Mouse (Mus musculus): ENCODE measurements around the gene Gm20388. TPM values are rescaled to one million over a fixed set of nuclear protein-coding genes. Genes with fewer than 3 reads are reported as not detected.
A peak's percentile ranks its signal among the peaks of the same experiment; 100 is the strongest.

The Gm20388 gene
- polyA plus RNA-seq, 1 experiment from 2014 or later: not detected

GRCm38 (mm10) chr8:121575661-121576060, 1665.0 kb downstream of the Gm20388 start:
- H3K4me3 ChIP-seq: no peak overlapping the region
- no peak overlapping the region for H3K27ac ChIP-seq (replicated peaks)
- no peak for ATAC-seq (replicated peaks)
- H3K9ac ChIP-seq (replicated peaks): no peak overlapping the region
- H3K9me3 ChIP-seq: no peaks in the 10 kb centered on the region
- peaks cover 31% of the 10 kb centered on the region for H3K4me1 ChIP-seq
- WGBS: 88% methylated on average over 3 of the region's 3 CpGs
- H3K36me3 ChIP-seq: no peaks in the 10 kb centered on the region
- no peaks in the 10 kb centered on the region for H3K27me3 ChIP-seq
- no peak overlapping the region for H3K4me2 ChIP-seq (replicated peaks)

DNA sequence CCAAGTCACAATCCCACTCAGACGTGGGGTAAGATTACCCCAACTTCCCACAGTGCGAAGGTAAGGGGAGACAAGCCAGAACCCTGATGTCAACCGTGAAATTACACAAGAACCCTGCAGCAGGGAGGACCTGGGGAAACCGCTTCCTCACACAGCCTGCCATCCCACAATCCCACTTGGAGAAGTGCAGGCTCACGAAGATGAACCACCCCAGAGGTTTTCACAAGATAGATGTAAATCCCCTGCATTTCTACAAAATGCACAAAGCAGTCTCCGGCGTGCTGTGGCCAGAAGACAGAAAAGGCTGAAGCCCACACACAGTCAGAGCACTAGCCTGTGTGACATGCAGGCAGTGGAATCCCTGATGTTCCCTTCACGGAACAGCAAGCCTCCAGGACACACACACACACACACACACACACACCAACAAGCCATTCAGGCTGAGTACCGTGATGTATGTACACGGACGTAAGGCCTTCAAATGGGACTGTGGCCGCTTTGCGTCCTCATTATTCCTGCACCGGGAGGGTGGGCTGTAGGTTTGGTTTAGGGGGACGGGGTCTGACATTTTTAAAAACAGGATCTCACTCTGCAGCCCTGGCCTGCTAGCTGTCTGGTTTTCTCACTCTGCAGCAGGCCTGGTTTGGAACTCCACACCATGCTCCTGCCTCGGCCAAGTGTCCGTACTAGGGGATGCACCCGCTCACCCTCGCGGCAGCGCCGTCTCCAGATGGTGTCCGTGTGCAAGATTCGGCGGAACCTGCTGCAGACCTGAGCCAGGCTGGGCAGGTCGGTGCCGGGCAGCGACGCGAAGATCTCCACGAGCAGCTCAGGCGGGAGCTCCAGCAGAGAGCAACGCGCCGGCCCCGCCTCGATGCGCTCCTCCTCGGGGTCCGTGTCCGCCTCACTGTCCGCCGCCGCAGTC, 1667.4 kb downstream of the Gm20388 start:
- Histone ChIP-seq H3K4me2 (replicated peaks) (peak overlapping the region; percentile 68), H3K4me3 (peak overlapping the region; percentile 95), H3K4me1 (peaks cover 31% of the 10 kb centered on the region), H3K27me3 (no peaks in the 10 kb centered on the region), H3K9ac (replicated peaks) (peak overlapping the region; percentile 85), H3K9me3 (no peaks in the 10 kb centered on the region), H3K36me3 (no peaks in the 10 kb centered on the region), H3K27ac (replicated peaks) (peak overlapping the region; percentile 60)
- 2% methylated on average over 41 of the region's 44 CpGs for WGBS
- ATAC-seq (replicated peaks): peak; percentile 0

DNA sequence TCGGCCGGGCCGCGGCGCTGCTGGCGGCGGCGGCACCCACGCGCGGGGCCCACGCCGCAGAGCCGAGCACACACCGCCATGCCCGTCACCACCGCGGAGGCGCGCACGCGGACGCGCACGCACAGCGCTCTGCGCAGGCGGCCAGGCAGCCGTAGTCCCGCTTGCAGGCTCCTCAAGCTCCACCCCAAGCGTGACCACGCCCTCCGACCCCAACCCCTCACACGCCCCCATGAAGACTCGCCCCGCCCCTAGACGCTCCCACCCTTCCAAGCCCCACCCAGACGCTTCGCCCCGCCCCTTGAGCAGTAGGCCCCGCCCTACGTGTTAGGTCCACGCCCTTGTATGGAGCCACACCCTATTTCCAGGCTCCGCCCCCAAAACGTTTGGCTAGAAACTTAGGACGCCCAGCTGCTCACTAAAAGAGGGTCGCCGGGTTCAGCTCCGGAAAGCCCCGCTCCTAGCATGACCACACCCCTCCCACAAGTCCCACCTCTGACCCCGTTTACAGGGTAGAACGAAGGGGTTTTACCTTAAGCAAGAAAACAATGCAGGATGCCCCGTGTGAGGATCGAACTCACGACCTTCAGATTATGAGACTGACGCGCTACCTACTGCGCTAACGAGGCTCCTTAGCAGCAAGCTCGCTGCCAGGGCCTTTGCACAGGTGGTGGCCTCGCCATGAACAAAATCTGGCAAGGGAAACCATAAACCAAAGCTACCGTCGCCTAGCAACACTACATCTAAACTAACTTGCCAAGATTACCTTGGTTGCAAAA, 1668.2 kb downstream of the Gm20388 start, which contains the start of gene Fbxo31:
TSS of gene Fbxo31 (minus strand) at position 131 of the 776 bp plus-strand sequence.
- H3K4me2 ChIP-seq (replicated peaks): peak within 1 kb of the TSS; percentile 68

GRCm38 (mm10) chr8:121580465-121580864, 1669.8 kb downstream of the Gm20388 start:
- Histone ChIP-seq H3K4me1 (peaks cover 35% of the 10 kb centered on the region), H3K27ac (replicated peaks) (no peak overlapping the region), H3K9ac (replicated peaks) (no peak overlapping the region), H3K4me2 (replicated peaks) (no peak overlapping the region), H3K4me3 (no peak overlapping the region), H3K36me3 (no peaks in the 10 kb centered on the region), H3K27me3 (no peaks in the 10 kb centered on the region), H3K9me3 (no peaks in the 10 kb centered on the region)
- WGBS: 50% methylated on average over 9 of the region's 9 CpGs
- no peak for ATAC-seq (replicated peaks)

More for the DNA sequence above, 1668.2 kb downstream of the Gm20388 start, which contains the start of gene Fbxo31:
- H3K4me3 ChIP-seq: peak within 1 kb of the TSS; percentile 95
- H3K4me1 ChIP-seq: peaks cover 31% of the 10 kb centered on the region
- peak within 1 kb of the TSS; percentile 60 for H3K27ac ChIP-seq (replicated peaks)
- no peaks in the 10 kb centered on the region for H3K27me3 ChIP-seq
- no peaks in the 10 kb centered on the region for H3K9me3 ChIP-seq
- under 1% methylated on average over 60 of the region's 63 CpGs for WGBS
- peak within 1 kb of the TSS; percentile 85 for H3K9ac ChIP-seq (replicated peaks)
- peak; percentile 94 for ATAC-seq (replicated peaks)
- no peaks in the 10 kb centered on the region for H3K36me3 ChIP-seq

DNA sequence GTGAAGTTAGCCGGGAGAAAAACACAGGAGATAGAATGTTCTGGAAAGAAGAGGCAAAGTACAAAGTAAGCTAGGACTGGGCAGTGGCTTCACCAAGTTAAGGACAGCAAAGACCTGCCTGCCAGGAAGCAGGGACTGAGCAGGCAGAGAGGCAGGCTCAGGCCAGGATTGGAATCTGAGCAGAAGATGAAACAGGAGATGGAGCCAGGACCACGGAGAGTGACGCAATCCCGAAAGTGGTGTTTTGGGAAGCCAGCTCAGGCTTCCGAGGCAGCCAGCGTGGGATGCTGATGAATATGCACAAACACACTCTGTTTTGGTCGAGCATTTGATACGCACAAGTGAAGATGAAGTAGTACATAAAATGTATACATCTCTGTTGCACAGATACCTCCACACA, 1673.0 kb downstream of the Gm20388 start:
- Histone ChIP-seq H3K4me1 (peaks cover 15% of the 10 kb centered on the region), H3K27me3 (no peaks in the 10 kb centered on the region), H3K27ac (replicated peaks) (no peak overlapping the region), H3K9ac (replicated peaks) (no peak overlapping the region), H3K4me3 (no peak overlapping the region), H3K4me2 (replicated peaks) (no peak overlapping the region), H3K9me3 (no peaks in the 10 kb centered on the region), H3K36me3 (no peaks in the 10 kb centered on the region)
- 61% methylated on average over 8 of the region's 8 CpGs for WGBS
- no peak for ATAC-seq (replicated peaks)

- ATAC-seq (replicated peaks): no peak
- peak overlapping the region; percentile 68 for H3K4me2 ChIP-seq (replicated peaks)
- no peaks in the 10 kb centered on the region for H3K36me3 ChIP-seq
- peaks cover 10% of the 10 kb centered on the region for H3K4me1 ChIP-seq
- peak overlapping the region; percentile 60 for H3K4me3 ChIP-seq
- no peaks in the 10 kb centered on the region for H3K27me3 ChIP-seq
- H3K27ac ChIP-seq (replicated peaks): 0 out of 2 replicates have a peak overlapping the region, but pooled peaks have one; percentile 65
- 0 out of 2 replicates have a peak overlapping the region, but pooled peaks have one; percentile 66 for H3K9ac ChIP-seq (replicated peaks)
- H3K9me3 ChIP-seq: no peaks in the 10 kb centered on the region
- 48% methylated on average over 13 of the region's 13 CpGs for WGBS
These were observed 1674.1 kb downstream of the Gm20388 start for GRCm38 (mm10) chr8:121584730-121585129.

GRCm38 (mm10) chr8:121585159-121585825, 1674.7 kb downstream of the Gm20388 start:
- 1% methylated on average over 47 of the region's 47 CpGs for WGBS
- peak; percentile 96 for ATAC-seq (replicated peaks)

GRCm38 (mm10) chr8:121588750-121589149, 1678.1 kb downstream of the Gm20388 start:
- WGBS: 90% methylated on average over 4 of the region's 4 CpGs
- Histone ChIP-seq H3K9ac (replicated peaks) (no peak overlapping the region), H3K4me3 (no peak overlapping the region), H3K27ac (replicated peaks) (no peak overlapping the region), H3K4me1 (peaks cover 35% of the 10 kb centered on the region), H3K36me3 (peaks cover 4% of the 10 kb centered on the region; the same call in 1 of the 2 replicates), H3K9me3 (no peaks in the 10 kb centered on the region), H3K4me2 (replicated peaks) (no peak overlapping the region), H3K27me3 (no peaks in the 10 kb centered on the region)
- no peak for ATAC-seq (replicated peaks)

More at GRCm38 (mm10) chr8:121585159-121585825, 1674.7 kb downstream of the Gm20388 start:
- H3K27me3 ChIP-seq: no peaks in the 10 kb centered on the region
- H3K27ac ChIP-seq (replicated peaks): peak overlapping the region; percentile 65
- H3K36me3 ChIP-seq: no peaks in the 10 kb centered on the region
- peak overlapping the region; percentile 68 for H3K4me2 ChIP-seq (replicated peaks)
- peak overlapping the region; percentile 60 for H3K4me3 ChIP-seq
- peak overlapping the region; percentile 66 for H3K9ac ChIP-seq (replicated peaks)
- H3K4me1 ChIP-seq: peaks cover 13% of the 10 kb centered on the region
- H3K9me3 ChIP-seq: no peaks in the 10 kb centered on the region

- peaks cover 7% of the 10 kb centered on the region for H3K36me3 ChIP-seq
- no peak for ATAC-seq (replicated peaks)
- peaks cover 35% of the 10 kb centered on the region for H3K4me1 ChIP-seq
- H3K9ac ChIP-seq (replicated peaks): no peak overlapping the region
- no peaks in the 10 kb centered on the region for H3K27me3 ChIP-seq
- H3K4me3 ChIP-seq: no peak overlapping the region
- H3K4me2 ChIP-seq (replicated peaks): no peak overlapping the region
- 52% methylated on average over 2 of the region's 2 CpGs for WGBS
- H3K9me3 ChIP-seq: no peaks in the 10 kb centered on the region
- H3K27ac ChIP-seq (replicated peaks): peak overlapping the region; percentile 89; the same call in 1 of the 2 replicates
These were observed 1678.6 kb downstream of the Gm20388 start for GRCm38 (mm10) chr8:121589205-121589726.

GRCm38 (mm10) chr8:121590203-121591177, 1679.8 kb downstream of the Gm20388 start, which contains the start of gene Map1lc3b:
Gene Map1lc3b (plus strand): TSS chr8:121590361.
- Histone ChIP-seq H3K27ac (replicated peaks) (peak within 1 kb of the TSS; percentile 89), H3K27me3 (no peaks in the 10 kb centered on the region), H3K9me3 (no peaks in the 10 kb centered on the region), H3K9ac (replicated peaks) (peak within 1 kb of the TSS; percentile 86), H3K36me3 (peaks cover 17% of the 10 kb centered on the region), H3K4me2 (replicated peaks) (peak within 1 kb of the TSS; percentile 92), H3K4me1 (peaks cover 30% of the 10 kb centered on the region), H3K4me3 (peak within 1 kb of the TSS; percentile 89)
- under 1% methylated on average over 94 of the region's 94 CpGs for WGBS
- ATAC-seq (replicated peaks): peak; percentile 88

Data from forebrain, embryonic 15.5 days (tissue).